Mouse (Mus musculus): ENCODE measurements around the gene Myh14. TPM values are rescaled to one million over a fixed set of nuclear protein-coding genes. Genes with fewer than 3 reads are reported as not detected.

The Myh14 gene
- total and polyA plus RNA-seq, 2 experiments from 2014 or later: 6.9 to 8.8 TPM

GRCm38 (mm10) chr7:44600691-44601262 lies 69.9 kb downstream of the Myh14 start:
- peaks cover 16% of the 10 kb centered on the region; the same call in 1 of the 2 replicates for H3K27me3 ChIP-seq (ENCODE audit: insufficient read depth, low read length)
- H3K4me2 ChIP-seq (ENCODE audit: low read depth, low read length, poor library complexity, severe bottlenecking): no peak overlapping the region
- no peaks in the 10 kb centered on the region for H3K9me3 ChIP-seq (ENCODE audit: low read length)
- no peak for TF ChIP-seq CTCF (IDR thresholded peaks at IDR 0.05)
- H3K27ac ChIP-seq (ENCODE audit: low read depth, low read length): no peak overlapping the region
- H3K9ac ChIP-seq (replicated peaks; ENCODE audit: low read length, poor library complexity, severe bottlenecking): no peak overlapping the region
- H3K36me3 ChIP-seq (ENCODE audit: insufficient read depth, low read length): peaks cover 7% of the 10 kb centered on the region
- peaks cover 2% of the 10 kb centered on the region; the same call in 1 of the 2 replicates for H3K4me1 ChIP-seq (ENCODE audit: insufficient read depth, low read length)
- ATAC-seq (ENCODE audit: low FRiP score): no peak
- H3K4me3 ChIP-seq (ENCODE audit: low read depth, low read length): no peak overlapping the region
- DNase-seq (ENCODE audit: low spot score): no peak
- 86% methylated on average over 10 of the region's 10 CpGs for WGBS

GRCm38 (mm10) chr7:44598336-44598735 lies 72.3 kb downstream of the Myh14 start:
- H3K27me3 ChIP-seq (ENCODE audit: insufficient read depth, low read length): peaks cover 13% of the 10 kb centered on the region; the same call in 1 of the 2 replicates
- no peak for ATAC-seq (ENCODE audit: low FRiP score)
- H3K27ac ChIP-seq (ENCODE audit: low read depth, low read length): no peak overlapping the region
- H3K4me1 ChIP-seq (ENCODE audit: insufficient read depth, low read length): peaks cover 5% of the 10 kb centered on the region; the same call in 1 of the 2 replicates
- no peak for DNase-seq (ENCODE audit: low spot score)
- no peaks in the 10 kb centered on the region for H3K9me3 ChIP-seq (ENCODE audit: low read length)
- no peak overlapping the region for H3K4me3 ChIP-seq (ENCODE audit: low read depth, low read length)
- peaks cover 10% of the 10 kb centered on the region for H3K36me3 ChIP-seq (ENCODE audit: insufficient read depth, low read length)
- H3K4me2 ChIP-seq (ENCODE audit: low read depth, low read length, poor library complexity, severe bottlenecking): no peak overlapping the region
- H3K9ac ChIP-seq (replicated peaks; ENCODE audit: low read length, poor library complexity, severe bottlenecking): no peak overlapping the region
- no peak for TF ChIP-seq CTCF (IDR thresholded peaks at IDR 0.05)
- WGBS: 81% methylated on average over 10 of the region's 12 CpGs

- H3K36me3 ChIP-seq (ENCODE audit: insufficient read depth, low read length): peaks cover 10% of the 10 kb centered on the region
- no peak for TF ChIP-seq CTCF (IDR thresholded peaks at IDR 0.05)
- H3K9me3 ChIP-seq (ENCODE audit: low read length): no peaks in the 10 kb centered on the region
- DNase-seq (ENCODE audit: low spot score): no peak
- peaks cover 6% of the 10 kb centered on the region; the same call in 1 of the 2 replicates for H3K27me3 ChIP-seq (ENCODE audit: insufficient read depth, low read length)
- ATAC-seq (ENCODE audit: low FRiP score): no peak
- peaks cover 11% of the 10 kb centered on the region for H3K4me1 ChIP-seq (ENCODE audit: insufficient read depth, low read length)
- H3K4me3 ChIP-seq (ENCODE audit: low read depth, low read length): no peak overlapping the region
- H3K4me2 ChIP-seq (ENCODE audit: low read depth, low read length, poor library complexity, severe bottlenecking): no peak overlapping the region
- H3K9ac ChIP-seq (replicated peaks; ENCODE audit: low read length, poor library complexity, severe bottlenecking): no peak overlapping the region
- WGBS: 84% methylated on average over 4 of the region's 4 CpGs
- no peak overlapping the region for H3K27ac ChIP-seq (ENCODE audit: low read depth, low read length)
These were observed 73.0 kb downstream of the Myh14 start for GRCm38 (mm10) chr7:44597666-44598065.

GRCm38 (mm10) chr7:44596996-44597538 lies 73.6 kb downstream of the Myh14 start:
- TF ChIP-seq CTCF (IDR thresholded peaks at IDR 0.05): no peak
- H3K4me2 ChIP-seq (ENCODE audit: low read depth, low read length, poor library complexity, severe bottlenecking): no peak overlapping the region
- H3K4me3 ChIP-seq (ENCODE audit: low read depth, low read length): no peak overlapping the region
- WGBS: 67% methylated on average over 5 of the region's 5 CpGs
- no peaks in the 10 kb centered on the region for H3K9me3 ChIP-seq (ENCODE audit: low read length)
- peaks cover 10% of the 10 kb centered on the region for H3K36me3 ChIP-seq (ENCODE audit: insufficient read depth, low read length)
- DNase-seq (ENCODE audit: low spot score) (no peak), ATAC-seq (ENCODE audit: low FRiP score) (no peak)
- no peak overlapping the region for H3K9ac ChIP-seq (replicated peaks; ENCODE audit: low read length, poor library complexity, severe bottlenecking)
- peaks cover 16% of the 10 kb centered on the region for H3K4me1 ChIP-seq (ENCODE audit: insufficient read depth, low read length)
- H3K27ac ChIP-seq (ENCODE audit: low read depth, low read length): no peak overlapping the region
- H3K27me3 ChIP-seq (ENCODE audit: insufficient read depth, low read length): peaks cover under 1% of the 10 kb centered on the region; the same call in 1 of the 2 replicates

- Histone ChIP-seq H3K9ac (replicated peaks; ENCODE audit: low read length, poor library complexity, severe bottlenecking) (no peak overlapping the region), H3K27me3 (ENCODE audit: insufficient read depth, low read length) (no peaks in the 10 kb centered on the region), H3K36me3 (ENCODE audit: insufficient read depth, low read length) (peaks cover 10% of the 10 kb centered on the region), H3K4me3 (ENCODE audit: low read depth, low read length) (no peak overlapping the region), H3K27ac (ENCODE audit: low read depth, low read length) (no peak overlapping the region), H3K4me1 (ENCODE audit: insufficient read depth, low read length) (peaks cover 18% of the 10 kb centered on the region), H3K9me3 (ENCODE audit: low read length) (no peaks in the 10 kb centered on the region), H3K4me2 (ENCODE audit: low read depth, low read length, poor library complexity, severe bottlenecking) (no peak overlapping the region)
- TF ChIP-seq CTCF (IDR thresholded peaks at IDR 0.05): no peak
- DNase-seq (ENCODE audit: low spot score) (no peak), ATAC-seq (ENCODE audit: low FRiP score) (no peak)
- 92% methylated on average over 5 of the region's 6 CpGs for WGBS
These were observed 74.6 kb downstream of the Myh14 start for GRCm38 (mm10) chr7:44596051-44596450.

- 93% methylated on average over 20 of the region's 20 CpGs for WGBS
- Histone ChIP-seq H3K27ac (ENCODE audit: low read depth, low read length) (no peak overlapping the region), H3K4me3 (ENCODE audit: low read depth, low read length) (no peak overlapping the region), H3K4me2 (ENCODE audit: low read depth, low read length, poor library complexity, severe bottlenecking) (no peak overlapping the region), H3K4me1 (ENCODE audit: insufficient read depth, low read length) (peaks cover 18% of the 10 kb centered on the region), H3K36me3 (ENCODE audit: insufficient read depth, low read length) (peaks cover 10% of the 10 kb centered on the region), H3K9ac (replicated peaks; ENCODE audit: low read length, poor library complexity, severe bottlenecking) (no peak overlapping the region), H3K27me3 (ENCODE audit: insufficient read depth, low read length) (no peaks in the 10 kb centered on the region), H3K9me3 (ENCODE audit: low read length) (no peaks in the 10 kb centered on the region)
- no peak for TF ChIP-seq CTCF (IDR thresholded peaks at IDR 0.05)
- DNase-seq (ENCODE audit: low spot score): no peak
- ATAC-seq (ENCODE audit: low FRiP score): no peak
These were observed 75.5 kb downstream of the Myh14 start for GRCm38 (mm10) chr7:44595131-44595561.
